Mouse (Mus musculus) midbrain, embryonic 10.5 days (tissue): ENCODE measurements around the gene Scnn1a. TPM values are rescaled to one million over a fixed set of nuclear protein-coding genes. Genes with fewer than 3 reads are reported as not detected.

Experiments used
- DNase-seq: peaks from one replicate; pipeline ENCODE4 v3.0.0-alpha.2; 2017; ENCODE audit warnings: low spot score
- H3K27ac ChIP-seq: fragments of 300-500 bp; sonication (generic); replicated peaks from 2 replicates; pipeline ENCODE4 v1.5.1; 2016; ENCODE audit warnings: mild to moderate bottlenecking
- H3K27me3 ChIP-seq: fragments of 300-500 bp; sonication (generic); 2 replicates; pipeline ENCODE4 v1.6.1; 2016; ENCODE audit warnings: low read depth, mild to moderate bottlenecking; ENCODE audit not compliant: poor library complexity, severe bottlenecking
- H3K36me3 ChIP-seq: fragments of 300-500 bp; sonication (generic); 2 replicates; pipeline ENCODE4 v1.6.1; 2016; ENCODE audit warnings: mild to moderate bottlenecking, moderate library complexity
- H3K4me1 ChIP-seq: fragments of 300-500 bp; sonication (generic); 2 replicates; pipeline ENCODE4 v1.6.1; 2016
- H3K4me3 ChIP-seq: fragments of 300-500 bp; sonication (generic); 2 replicates; pipeline ENCODE4 v1.5.1; 2016; ENCODE audit warnings: mild to moderate bottlenecking, moderate library complexity
- H3K9me3 ChIP-seq: fragments of 300-500 bp; sonication (generic); replicated peaks from 2 replicates; pipeline ENCODE4 v1.6.1; 2016; ENCODE audit warnings: mild to moderate bottlenecking
- WGBS: fragments of 180-500 bp; shearing (Covaris S2); methylation state at CpG from one replicate; pipeline ENCODE4 v1.1.7; 2016; 5-methylcytosine and 5-hydroxymethylcytosine counted together
- polyA plus RNA-seq: library from polyadenylated mRNA; unstranded; fragments of >200 nt; fragmentation: Nextera tagmentation; extraction: Ambion mirVana; gene quantifications from 2 replicates; pipeline ENCODE4 v1.2.1, GENCODE M21; 2016

The Scnn1a gene
- polyA plus RNA-seq, 1 experiment from 2014 or later: 0.25 TPM

- H3K36me3 ChIP-seq: no peaks in the 10 kb centered on the region
- peaks cover 16% of the 10 kb centered on the region for H3K4me1 ChIP-seq
- peaks cover 15% of the 10 kb centered on the region for H3K27me3 ChIP-seq
- H3K4me3 ChIP-seq: peak overlapping the region; percentile 58
- WGBS: 1% methylated on average over 39 of the region's 39 CpGs
- no peaks in the 10 kb centered on the region for H3K9me3 ChIP-seq
- H3K27ac ChIP-seq: peak overlapping the region; percentile 65
- DNase-seq: peak; percentile 83
Measured at GRCm38 (mm10) chr6:125330626-125331326, 10.3 kb downstream of the Scnn1a start.

- no peak for DNase-seq
- Histone ChIP-seq H3K4me1 (peaks cover 16% of the 10 kb centered on the region), H3K36me3 (no peaks in the 10 kb centered on the region), H3K27ac (no peak overlapping the region), H3K27me3 (peaks cover 15% of the 10 kb centered on the region), H3K9me3 (no peaks in the 10 kb centered on the region), H3K4me3 (no peak overlapping the region)
- WGBS: 80% methylated on average over 14 of the region's 14 CpGs
Measured at GRCm38 (mm10) chr6:125333112-125333899, 12.8 kb downstream of the Scnn1a start.

- Histone ChIP-seq H3K4me3 (no peak overlapping the region), H3K36me3 (no peaks in the 10 kb centered on the region), H3K4me1 (peaks cover 16% of the 10 kb centered on the region), H3K27ac (no peak overlapping the region; the same call in 1 of the 2 replicates), H3K27me3 (peaks cover 11% of the 10 kb centered on the region), H3K9me3 (no peaks in the 10 kb centered on the region)
- no peak for DNase-seq
- WGBS: 60% methylated on average over 2 of the region's 2 CpGs
Measured at GRCm38 (mm10) chr6:125334356-125334755, 13.9 kb downstream of the Scnn1a start.

- WGBS: 80% methylated on average over 9 of the region's 9 CpGs
- Histone ChIP-seq H3K36me3 (no peaks in the 10 kb centered on the region), H3K9me3 (no peaks in the 10 kb centered on the region), H3K27me3 (0 out of 2 replicates have a peak, but pooled peaks cover 3% of the 10 kb centered on the region), H3K4me1 (peaks cover 38% of the 10 kb centered on the region), H3K4me3 (no peak overlapping the region), H3K27ac (no peak overlapping the region)
- no peak for DNase-seq
Measured at GRCm38 (mm10) chr6:125338791-125339660, 18.6 kb downstream of the Scnn1a start.

GRCm38 (mm10) chr6:125340244-125340643, 19.8 kb downstream of the Scnn1a start:
- DNase-seq: no peak
- Histone ChIP-seq H3K27me3 (0 out of 2 replicates have a peak, but pooled peaks cover 3% of the 10 kb centered on the region), H3K4me1 (peaks cover 35% of the 10 kb centered on the region), H3K4me3 (no peak overlapping the region), H3K36me3 (no peaks in the 10 kb centered on the region), H3K27ac (no peak overlapping the region), H3K9me3 (no peaks in the 10 kb centered on the region)
- 81% methylated on average over 5 of the region's 5 CpGs for WGBS

- Histone ChIP-seq H3K27me3 (peaks cover 7% of the 10 kb centered on the region; the same call in 1 of the 2 replicates), H3K4me1 (peaks cover 35% of the 10 kb centered on the region), H3K27ac (no peak overlapping the region), H3K36me3 (no peaks in the 10 kb centered on the region), H3K9me3 (no peaks in the 10 kb centered on the region), H3K4me3 (no peak overlapping the region)
- no peak for DNase-seq
- WGBS: 70% methylated on average over 3 of the region's 3 CpGs
Measured at GRCm38 (mm10) chr6:125342198-125342597, 21.7 kb downstream of the Scnn1a start.

GRCm38 (mm10) chr6:125344084-125344483, 23.6 kb downstream of the Scnn1a start:
- Histone ChIP-seq H3K4me3 (no peak overlapping the region), H3K4me1 (peaks cover 40% of the 10 kb centered on the region), H3K36me3 (no peaks in the 10 kb centered on the region), H3K27ac (peak overlapping the region; percentile 23; the same call in 1 of the 2 replicates), H3K9me3 (no peaks in the 10 kb centered on the region), H3K27me3 (peaks cover 24% of the 10 kb centered on the region)
- 54% methylated on average over 8 of the region's 8 CpGs for WGBS
- no peak for DNase-seq

- Histone ChIP-seq H3K4me1 (peaks cover 48% of the 10 kb centered on the region), H3K4me3 (no peak overlapping the region), H3K9me3 (no peaks in the 10 kb centered on the region), H3K27me3 (peaks cover 27% of the 10 kb centered on the region), H3K36me3 (no peaks in the 10 kb centered on the region), H3K27ac (no peak overlapping the region)
- 66% methylated on average over 4 of the region's 4 CpGs for WGBS
- DNase-seq: no peak
Measured at GRCm38 (mm10) chr6:125344866-125345265, 24.4 kb downstream of the Scnn1a start.

- Histone ChIP-seq H3K27ac (no peak overlapping the region), H3K36me3 (no peaks in the 10 kb centered on the region), H3K4me1 (peaks cover 53% of the 10 kb centered on the region), H3K27me3 (peaks cover 33% of the 10 kb centered on the region), H3K4me3 (no peak overlapping the region), H3K9me3 (no peaks in the 10 kb centered on the region)
- 54% methylated on average over 1 of the region's 1 CpGs for WGBS
- no peak for DNase-seq
Measured at GRCm38 (mm10) chr6:125345625-125346024, 25.2 kb downstream of the Scnn1a start.

- Histone ChIP-seq H3K9me3 (no peaks in the 10 kb centered on the region), H3K4me1 (peaks cover 54% of the 10 kb centered on the region), H3K36me3 (no peaks in the 10 kb centered on the region), H3K27ac (no peak overlapping the region), H3K4me3 (no peak overlapping the region), H3K27me3 (peaks cover 37% of the 10 kb centered on the region)
- 68% methylated on average over 2 of the region's 2 CpGs for WGBS
- no peak for DNase-seq
Measured at GRCm38 (mm10) chr6:125346029-125346428, 25.6 kb downstream of the Scnn1a start.

GRCm38 (mm10) chr6:125348721-125349574, 28.5 kb downstream of the Scnn1a start, which contains the start of gene Tnfrsf1a:
TSS of gene Tnfrsf1a (plus strand) at chr6:125349362.
- Histone ChIP-seq H3K36me3 (no peaks in the 10 kb centered on the region), H3K27me3 (peaks cover 57% of the 10 kb centered on the region), H3K4me3 (peak within 1 kb of the TSS; percentile 72), H3K4me1 (peaks cover 32% of the 10 kb centered on the region), H3K9me3 (no peaks in the 10 kb centered on the region), H3K27ac (peak within 1 kb of the TSS; percentile 76)
- WGBS: 5% methylated on average over 22 of the region's 22 CpGs
- DNase-seq: no peak
